Mouse (Mus musculus): ENCODE data around the gene Nenf. TPM values are rescaled to one million over a fixed set of nuclear protein-coding genes. Genes with fewer than 3 reads are reported as not detected.

Nenf gene
- total RNA-seq, 2 experiments from 2014 or later = 71.3 to 76.4 TPM

GRCm38 (mm10) chr1:191316818-191317217 is 1.2 kb downstream of the Nenf start:
- no peak for DNase-seq (ENCODE audit: extremely low spot score in 1 of 2, low spot score in 2 of 2)
- Histone ChIP-seq H3K27ac (no peak overlapping the region; the same call in 1 of the 2 replicates), H3K4me3 (peak overlapping the region; percentile 65)
- intact Hi-C loops (cut with DNase I) = loop anchor here (2.0 to 5.0 kb wide), 2 partner anchors 75 to 500 kb away; no protein-coding TSS in a partner anchor
- peak; percentile 32 for TF ChIP-seq CTCF (IDR thresholded peaks at IDR 0.05)

DNA sequence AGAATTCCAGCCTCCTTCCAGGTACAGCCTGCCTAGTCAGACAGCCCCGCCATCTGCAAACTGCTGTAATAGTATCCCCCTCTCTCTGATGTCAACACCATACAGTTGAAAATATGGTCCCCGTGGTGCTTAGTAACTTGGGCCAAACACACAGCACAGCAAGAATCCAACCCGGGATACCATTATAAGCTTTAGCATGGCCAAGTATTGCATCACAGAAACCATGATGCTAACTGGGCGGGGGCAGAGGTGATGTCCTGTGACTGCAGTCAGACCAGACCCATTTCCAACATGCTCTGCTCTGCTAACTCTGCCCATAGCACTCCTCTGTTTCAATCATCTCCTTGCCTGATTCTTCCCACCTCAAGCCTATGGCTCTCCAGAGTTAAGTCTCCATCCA is 4.1 kb downstream of the Nenf start:
- Histone ChIP-seq H3K4me3 (no peak overlapping the region), H3K27ac (no peak overlapping the region)
- no peak for TF ChIP-seq CTCF (IDR thresholded peaks at IDR 0.05)
- no peak for DNase-seq (ENCODE audit: extremely low spot score in 1 of 2, low spot score in 2 of 2)
- intact Hi-C loops (cut with DNase I) = loop anchor here (2.0 to 5.0 kb wide), 2 partner anchors 38 to 249 kb away; no protein-coding TSS in a partner anchor

GRCm38 (mm10) chr1:191313158-191313557 is 4.8 kb downstream of the Nenf start:
- no peak for TF ChIP-seq CTCF (IDR thresholded peaks at IDR 0.05)
- intact Hi-C loops (cut with DNase I) = loop anchor here (2.0 to 5.0 kb wide), 2 partner anchors 39 to 250 kb away; no protein-coding TSS in a partner anchor
- DNase-seq (ENCODE audit: extremely low spot score in 1 of 2, low spot score in 2 of 2) = no peak
- Histone ChIP-seq H3K4me3 (peak overlapping the region; percentile 55), H3K27ac (no peak overlapping the region)

GRCm38 (mm10) chr1:191312513-191312941 is 5.5 kb downstream of the Nenf start:
- Histone ChIP-seq H3K4me3 (peak overlapping the region; percentile 55), H3K27ac (peak overlapping the region; percentile 58)
- DNase-seq (ENCODE audit: extremely low spot score in 1 of 2, low spot score in 2 of 2) = peak; percentile 72 to 83
- peak; percentile 86 for TF ChIP-seq CTCF (IDR thresholded peaks at IDR 0.05)
- intact Hi-C loops (cut with DNase I) = loop anchor here (2.0 to 5.0 kb wide), 2 partner anchors 40 to 250 kb away; no protein-coding TSS in a partner anchor

- TF ChIP-seq CTCF (IDR thresholded peaks at IDR 0.05) = no peak
- intact Hi-C loops (cut with DNase I) = loop anchor here (5.0 kb wide), 1 partner anchor 41 kb away; no protein-coding TSS in a partner anchor
- no peak for DNase-seq (ENCODE audit: extremely low spot score in 1 of 2, low spot score in 2 of 2)
Observed at GRCm38 (mm10) chr1:191311296-191311898, 6.6 kb downstream of the Nenf start.

GRCm38 (mm10) chr1:191307766-191308455 is 10.1 kb downstream of the Nenf start:
- intact Hi-C loops (cut with DNase I) = no loop called here

More at GRCm38 (mm10) chr1:191311296-191311898, 6.6 kb downstream of the Nenf start:
- no peak overlapping the region for H3K4me3 ChIP-seq
- H3K27ac ChIP-seq = no peak overlapping the region

GRCm38 (mm10) chr1:191306316-191306715 is 11.7 kb downstream of the Nenf start:
- TF ChIP-seq CTCF (IDR thresholded peaks at IDR 0.05) = no peak; the same call in none of the 2 replicates
- intact Hi-C loops (cut with DNase I) = no loop called here
- Histone ChIP-seq H3K27ac (no peak overlapping the region), H3K4me3 (no peak overlapping the region)
- DNase-seq (ENCODE audit: extremely low spot score in 1 of 2, low spot score in 2 of 2) = no peak

More at GRCm38 (mm10) chr1:191307766-191308455, 10.1 kb downstream of the Nenf start:
- no peak overlapping the region for H3K4me3 ChIP-seq
- no peak for DNase-seq (ENCODE audit: extremely low spot score in 1 of 2, low spot score in 2 of 2)
- H3K27ac ChIP-seq = no peak overlapping the region
- TF ChIP-seq CTCF (IDR thresholded peaks at IDR 0.05) = peak; percentile 34

GRCm38 (mm10) chr1:191305610-191306009 is 12.4 kb downstream of the Nenf start:
- Histone ChIP-seq H3K4me3 (no peak overlapping the region), H3K27ac (no peak overlapping the region)
- intact Hi-C loops (cut with DNase I) = no loop called here
- peak; percentile 32 for TF ChIP-seq CTCF (IDR thresholded peaks at IDR 0.05)
- DNase-seq (ENCODE audit: extremely low spot score in 1 of 2, low spot score in 2 of 2) = no peak

DNA sequence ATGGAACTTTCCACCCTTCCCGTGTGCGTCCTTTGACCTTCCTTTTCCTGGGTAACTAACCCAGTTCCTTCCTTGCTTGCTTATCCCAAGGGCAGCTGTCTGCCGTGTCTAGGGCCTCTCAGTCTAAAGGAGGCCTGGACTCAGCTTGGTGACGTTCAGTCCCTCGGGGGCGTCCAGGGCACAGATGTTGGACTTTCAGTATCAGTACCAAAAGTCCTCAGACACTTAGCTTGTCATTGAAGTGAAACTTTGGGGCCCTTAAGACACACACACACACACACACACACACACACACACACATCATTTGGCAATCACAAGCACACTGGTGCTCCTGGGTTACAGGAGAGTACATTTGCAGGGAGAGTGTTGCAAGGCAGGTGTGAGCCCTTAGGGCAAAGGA is 13.8 kb downstream of the Nenf start:
- no peak for DNase-seq (ENCODE audit: extremely low spot score in 1 of 2, low spot score in 2 of 2)
- Histone ChIP-seq H3K27ac (no peak overlapping the region), H3K4me3 (no peak overlapping the region)
- intact Hi-C loops (cut with DNase I) = no loop called here
- TF ChIP-seq CTCF (IDR thresholded peaks at IDR 0.05) = no peak

- intact Hi-C loops (cut with DNase I) = no loop called here
- no peak for DNase-seq (ENCODE audit: extremely low spot score in 1 of 2, low spot score in 2 of 2)
- no peak for TF ChIP-seq CTCF (IDR thresholded peaks at IDR 0.05)
Observed at GRCm38 (mm10) chr1:191303736-191304135, 14.3 kb downstream of the Nenf start.

DNA sequence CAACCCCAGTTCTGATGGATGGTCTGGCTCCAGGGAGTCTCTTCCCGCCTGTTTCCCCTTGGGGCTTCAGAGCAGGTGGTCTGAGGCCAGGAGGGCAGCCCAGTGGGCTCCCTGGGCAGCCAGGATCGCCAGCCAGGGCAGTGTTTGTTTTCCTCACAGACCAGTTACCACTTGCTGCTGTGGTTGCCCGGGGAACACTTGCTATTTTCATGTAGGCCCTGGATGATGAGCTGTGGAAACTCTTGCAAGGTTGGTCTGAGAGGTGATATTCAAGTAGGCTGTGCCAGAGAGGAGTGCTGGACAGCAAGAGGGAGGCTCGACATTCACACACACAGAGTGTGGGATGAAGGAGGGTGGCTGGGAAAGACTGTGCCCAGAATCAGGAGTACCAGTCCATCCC is 16.1 kb downstream of the Nenf start:
- H3K27ac ChIP-seq = no peak overlapping the region
- intact Hi-C loops (cut with DNase I) = no loop called here
- no peak overlapping the region for H3K4me3 ChIP-seq
- DNase-seq (ENCODE audit: extremely low spot score in 1 of 2, low spot score in 2 of 2) = no peak
- no peak for TF ChIP-seq CTCF (IDR thresholded peaks at IDR 0.05)

More at GRCm38 (mm10) chr1:191303736-191304135, 14.3 kb downstream of the Nenf start:
- H3K27ac ChIP-seq = no peak overlapping the region
- H3K4me3 ChIP-seq = no peak overlapping the region

Data from left cerebral cortex, adult 2 months (tissue).